Mouse (Mus musculus) lung, adult 2 months (tissue): Measurements from ENCODE around the gene Sgcd.

Source experiments
- CTCF ChIP-seq: fragments of 200-500 bp; IDR thresholded peaks from 2 replicates; pipeline ENCODE4 v1.5.1; 2011; ENCODE audit warnings: mild to moderate bottlenecking, low read length, control low read depth; ENCODE audit not compliant: insufficient read depth
- POLR2A ChIP-seq: fragments of 200-500 bp; IDR thresholded peaks from 2 replicates; pipeline ENCODE4 v1.6.1; 2011; ENCODE audit warnings: low read depth, mild to moderate bottlenecking, control low read depth, low read length, borderline replicate concordance; ENCODE audit errors: extremely low read depth

DNA sequence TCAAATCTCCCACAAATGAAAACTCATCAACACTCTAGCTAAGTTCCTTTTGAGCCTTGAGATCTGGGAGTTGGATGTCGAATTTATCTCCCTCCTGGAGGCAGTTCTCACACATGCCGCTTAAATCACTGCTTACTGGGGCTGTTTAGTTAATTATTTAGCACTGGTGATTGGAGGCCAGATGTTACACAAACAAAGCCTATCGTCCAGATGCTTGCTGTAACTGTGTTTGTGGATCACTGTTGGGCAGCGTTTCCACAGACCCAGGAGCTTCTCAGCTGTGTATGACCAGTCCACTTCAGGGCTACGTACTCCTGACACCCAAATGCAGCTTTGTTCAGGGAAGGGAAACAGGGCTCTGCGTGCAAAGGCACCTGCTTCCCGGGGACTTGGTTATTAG is 858.8 kb downstream of the Sgcd start:
- TF ChIP-seq POLR2A, result no peak
- no peak for TF ChIP-seq CTCF
